Mouse (Mus musculus) G1E (cell line): ENCODE data around the gene Glb1. TPM values are rescaled to one million over a fixed set of nuclear protein-coding genes. Genes with fewer than 3 reads are reported as not detected.
A peak's percentile ranks its signal among the peaks of the same experiment; 100 is the strongest.
"Not testable (repeated sequence)": the region's sequence is repeated elsewhere in the genome, so short reads cannot be mapped to it uniquely, and the experiment has no call there.

ENCODE experiments used
- ATAC-seq: 2 replicates; pipeline ENCODE4 v1.8.0; 2016; ENCODE audit warnings: mild to moderate bottlenecking; ENCODE audit not compliant: insufficient number of reproducible peaks, poor library complexity, low FRiP score, severe bottlenecking; ENCODE audit errors: extremely low read depth
- DNase-seq: peaks from one replicate; pipeline ENCODE4 v3.0.0; 2012; ENCODE audit warnings: low spot score
- H3K27me3 ChIP-seq: 2 replicates; pipeline ENCODE4 v1.6.1; 2012; ENCODE audit warnings: mild to moderate bottlenecking, low read length, inconsistent platforms; ENCODE audit not compliant: insufficient read depth
- H3K36me3 ChIP-seq: replicated peaks from 2 replicates; pipeline ENCODE3; 2012; ENCODE audit warnings: mild to moderate bottlenecking, inconsistent platforms
- H3K4me1 ChIP-seq: 2 replicates; pipeline ENCODE4 v1.6.1; 2012; ENCODE audit warnings: low read depth, low read length, inconsistent platforms, mixed read lengths; ENCODE audit not compliant: insufficient read depth
- H3K4me3 ChIP-seq: 2 replicates; pipeline ENCODE4 v1.5.1; 2012; ENCODE audit warnings: low read depth, mild to moderate bottlenecking, inconsistent platforms, low read length, moderate library complexity, mixed read lengths
- H3K9me3 ChIP-seq: replicated peaks from 2 replicates; pipeline ENCODE4 v1.6.1; 2012; ENCODE audit warnings: inconsistent platforms
- CTCF ChIP-seq: IDR thresholded peaks from 2 replicates; pipeline ENCODE4 v1.5.1; 2012; ENCODE audit warnings: low read depth, low read length, inconsistent platforms, mixed read lengths
- GATA1 ChIP-seq: IDR thresholded peaks from 2 replicates; pipeline ENCODE4 v1.6.1; 2012; ENCODE audit warnings: borderline replicate concordance, low read length, inconsistent platforms, mixed read lengths
- GATA2 ChIP-seq: IDR thresholded peaks from 2 replicates; pipeline ENCODE4 v1.6.1; 2012; ENCODE audit warnings: low read depth, low read length, inconsistent platforms, borderline replicate concordance
- POLR2AphosphoS5 ChIP-seq: IDR thresholded peaks from 2 replicates; pipeline ENCODE4 v1.6.1; 2012; ENCODE audit warnings: low read depth, low read length, inconsistent platforms; ENCODE audit not compliant: insufficient replicate concordance
- TAL1 ChIP-seq: conservative IDR thresholded peaks from 2 replicates; pipeline ENCODE4 v1.6.1; 2012; ENCODE audit warnings: low read depth, low read length, inconsistent platforms, mixed read lengths
- polyA plus RNA-seq: library from polyadenylated mRNA; stranded (reverse); fragments of >175 nt; gene quantifications from 2 replicates; pipeline ENCODE4 v1.2.3, GENCODE M21; 2012
- total RNA-seq, 2 experiments: library from RNA; stranded (forward) in 1 of 2; stranded (reverse) in 1 of 2; fragments of 200-1000 nt in 1 of 2; fragments of >200 nt in 1 of 2; fragmentation: Nextera tagmentation in 1 of 2; gene quantifications; 2 replicates each; pipeline ENCODE4 v1.2.3; 2014 to 2017

Gene Glb1
- 18.8 and 26.6 TPM in 2 replicates for total RNA-seq (2014; fragmentation: Nextera tagmentation)
- 21.0 and 21.9 TPM in 2 replicates for total RNA-seq (2017)
- polyA plus RNA-seq, result 5.4 and 7.6 TPM in 2 replicates

DNA sequence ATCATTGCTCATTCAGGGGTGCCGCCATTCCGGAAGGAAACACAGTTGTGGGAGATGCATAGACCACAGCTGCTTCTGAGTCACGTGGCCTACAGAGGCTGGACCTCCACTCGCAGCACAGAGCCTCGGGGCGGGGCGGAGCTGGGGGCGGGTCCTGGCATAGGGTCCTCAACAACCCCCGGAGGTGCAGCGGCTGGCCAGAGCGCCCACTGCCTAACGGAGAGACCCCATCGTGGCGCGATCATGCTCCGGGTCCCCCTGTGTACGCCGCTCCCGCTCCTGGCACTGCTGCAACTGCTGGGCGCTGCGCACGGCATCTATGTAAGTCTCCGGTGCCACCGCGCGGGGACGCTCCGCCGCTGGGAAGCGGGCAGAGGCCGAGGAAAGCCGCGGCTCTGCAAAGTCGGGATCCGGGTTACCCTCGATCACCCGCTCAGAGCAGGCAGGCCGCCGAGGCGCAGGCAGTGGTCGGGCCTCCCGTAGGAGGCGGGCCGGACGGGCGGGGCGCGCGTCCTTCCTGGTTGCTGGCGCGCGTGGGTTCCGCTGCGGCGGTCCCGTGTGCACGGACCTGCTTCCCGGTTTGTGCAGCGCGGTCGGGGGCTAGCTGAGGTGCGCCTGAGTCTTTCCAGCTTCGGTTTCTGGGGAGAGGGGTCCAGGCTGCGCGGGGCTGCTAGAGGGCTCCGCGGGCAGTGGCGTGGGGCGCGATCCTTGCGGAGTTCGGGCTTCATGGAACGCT is at the start of gene Glb1, which contains the start of gene Tmppe:
TSS of gene Glb1 (plus strand) at position 128 of the 736 bp plus-strand sequence.
TSS of gene Tmppe (plus strand) at position 157 of the 736 bp plus-strand sequence.
- H3K4me3 ChIP-seq, result peak within 1 kb of the TSS; percentile 98
- TF ChIP-seq TAL1 (no peak), GATA2 (no peak), POLR2AphosphoS5 (no peak), GATA1 (no peak), CTCF (no peak)
- ATAC-seq, result peak; percentile 88
- peaks cover 32% of the 10 kb centered on the region for H3K36me3 ChIP-seq
- H3K9me3 ChIP-seq, result peaks cover 12% of the 10 kb centered on the region
- H3K4me1 ChIP-seq, result peaks cover 28% of the 10 kb centered on the region
- DNase-seq, result peak; percentile 94
- no peaks in the 10 kb centered on the region for H3K27me3 ChIP-seq

GRCm38 (mm10) chr9:114367783-114368470 is 32.9 kb upstream of the Glb1 start:
- H3K9me3 ChIP-seq, result no peaks in the 10 kb centered on the region
- H3K4me1 ChIP-seq, result no peaks in the 10 kb centered on the region
- no peaks in the 10 kb centered on the region; the same call in 1 of the 2 replicates for H3K27me3 ChIP-seq
- H3K4me3 ChIP-seq, result no peak overlapping the region
- ATAC-seq (no peak), DNase-seq (no peak)
- TF ChIP-seq POLR2AphosphoS5 (no peak), TAL1 (no peak), GATA2 (no peak), GATA1 (no peak), CTCF (no peak)
- H3K36me3 ChIP-seq, result no peaks in the 10 kb centered on the region

DNA sequence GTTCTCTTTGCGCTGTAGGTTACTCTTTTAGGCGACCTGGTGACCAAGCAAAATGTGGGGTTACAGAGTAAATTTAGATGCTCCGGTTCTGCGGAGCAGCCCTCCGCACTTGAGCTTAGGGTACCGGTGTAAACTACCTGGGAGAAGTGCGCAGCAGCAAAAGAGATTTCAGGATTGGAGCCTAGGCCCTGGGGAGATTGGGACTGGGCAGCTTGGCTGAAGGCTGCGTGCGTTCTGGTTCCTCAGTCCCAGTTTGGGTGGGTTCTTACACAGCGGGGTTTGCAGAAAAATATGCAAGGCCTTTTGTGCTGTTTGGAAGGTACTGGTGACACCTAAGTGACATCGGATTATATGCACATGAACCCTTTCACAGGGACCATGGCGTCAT is 32.4 kb upstream of the Glb1 start:
- Histone ChIP-seq H3K27me3 (no peaks in the 10 kb centered on the region; the same call in 1 of the 2 replicates), H3K4me3 (no peak overlapping the region), H3K9me3 (no peaks in the 10 kb centered on the region), H3K36me3 (no peaks in the 10 kb centered on the region), H3K4me1 (no peaks in the 10 kb centered on the region)
- DNase-seq, result no peak
- ATAC-seq, result no peak
- no peak for TF ChIP-seq POLR2AphosphoS5
- no peak for TF ChIP-seq GATA1
- no peak for TF ChIP-seq GATA2
- TF ChIP-seq CTCF, result no peak
- TF ChIP-seq TAL1, result no peak

- ATAC-seq, H3K36me3 ChIP-seq, H3K9me3 ChIP-seq, H3K4me1 ChIP-seq, H3K27me3 ChIP-seq, DNase-seq, H3K4me3 ChIP-seq: not testable (repeated sequence)
These were observed 31.5 kb upstream of the Glb1 start for GRCm38 (mm10) chr9:114369389-114369788.

DNA sequence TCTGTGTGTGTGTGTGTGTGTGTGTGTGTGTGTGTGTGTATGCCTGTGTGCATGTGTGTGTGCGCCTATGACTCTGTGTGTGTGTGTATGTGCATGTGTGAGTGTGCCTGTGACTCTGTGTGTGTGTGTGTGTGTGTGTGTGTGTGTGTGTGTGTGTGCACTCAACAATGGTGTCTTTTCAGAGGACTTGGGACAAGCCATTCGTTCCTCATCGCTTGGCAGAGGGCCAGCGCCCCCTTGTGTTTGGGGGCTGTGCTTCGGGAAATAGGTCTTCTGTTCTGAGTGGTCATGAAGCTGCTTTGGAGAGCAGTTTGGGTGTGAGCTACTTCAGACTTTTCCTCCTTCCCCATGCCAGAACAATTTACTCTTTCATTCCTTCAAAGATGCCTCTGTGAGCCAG is 29.2 kb upstream of the Glb1 start:
- not testable (repeated sequence) for H3K4me1 ChIP-seq, H3K4me3 ChIP-seq, DNase-seq, H3K9me3 ChIP-seq, H3K27me3 ChIP-seq
- peaks cover 17% of the 10 kb centered on the region for H3K36me3 ChIP-seq
- ATAC-seq, result 0 out of 2 replicates have a peak, but pooled peaks have one; percentile 19

- Histone ChIP-seq H3K36me3 (peaks cover 50% of the 10 kb centered on the region), H3K27me3 (no peaks in the 10 kb centered on the region), H3K4me3 (no peak overlapping the region), H3K9me3 (no peaks in the 10 kb centered on the region), H3K4me1 (no peaks in the 10 kb centered on the region)
- ATAC-seq (no peak), DNase-seq (no peak)
- no peak for TF ChIP-seq POLR2AphosphoS5
- TF ChIP-seq CTCF, result no peak
- no peak for TF ChIP-seq GATA2
- no peak for TF ChIP-seq GATA1
These were observed 25.5 kb upstream of the Glb1 start for GRCm38 (mm10) chr9:114375276-114375962.
